Mouse (Mus musculus) spleen, postnatal 10 days (tissue): ENCODE data around the gene Rhot1.
"Not testable (repeated sequence)": the region's sequence is repeated elsewhere in the genome, so short reads cannot be mapped to it uniquely, and the experiment has no call there.

Source experiments
- DNase-seq, 2 experiments: peaks; one replicate each; pipeline ENCODE4 v3.0.0; 2021 to 2022; ENCODE audit warnings: low spot score in 2 of 2

Rhot1 gene

GRCm38 (mm10) chr11:80193827-80194226, 15.0 kb upstream of the Rhot1 start:
- peak in 1 of 2 experiments; percentile 34 for DNase-seq

DNA sequence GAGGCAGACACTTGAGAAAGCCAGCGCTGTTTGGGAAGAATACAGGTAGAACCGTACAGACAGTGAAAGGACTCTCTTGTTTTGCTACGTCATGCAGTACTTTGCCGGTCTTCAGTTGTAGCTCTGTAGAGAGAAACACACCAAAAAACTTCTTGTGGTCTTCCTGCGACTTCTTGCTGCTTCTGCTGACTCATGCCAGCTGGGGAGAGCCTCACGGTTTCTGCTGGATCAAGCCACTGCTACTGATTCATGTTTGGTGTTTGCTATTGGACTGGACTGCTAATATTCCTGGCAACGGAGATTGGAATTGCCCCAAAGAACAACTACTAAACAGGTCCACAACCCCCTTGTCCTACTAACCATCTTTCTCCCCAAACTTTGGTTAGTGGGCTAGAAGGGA, 12.5 kb upstream of the Rhot1 start:
- no peak for DNase-seq

- DNase-seq: no peak
Measured at GRCm38 (mm10) chr11:80199316-80199715, 9.5 kb upstream of the Rhot1 start.

GRCm38 (mm10) chr11:80199773-80200172, 9.0 kb upstream of the Rhot1 start:
- no peak for DNase-seq

- peak in 1 of 2 experiments; percentile 62 for DNase-seq
Measured at GRCm38 (mm10) chr11:80200326-80200725, 8.5 kb upstream of the Rhot1 start.

GRCm38 (mm10) chr11:80202296-80202695, 6.5 kb upstream of the Rhot1 start:
- no peak for DNase-seq

DNA sequence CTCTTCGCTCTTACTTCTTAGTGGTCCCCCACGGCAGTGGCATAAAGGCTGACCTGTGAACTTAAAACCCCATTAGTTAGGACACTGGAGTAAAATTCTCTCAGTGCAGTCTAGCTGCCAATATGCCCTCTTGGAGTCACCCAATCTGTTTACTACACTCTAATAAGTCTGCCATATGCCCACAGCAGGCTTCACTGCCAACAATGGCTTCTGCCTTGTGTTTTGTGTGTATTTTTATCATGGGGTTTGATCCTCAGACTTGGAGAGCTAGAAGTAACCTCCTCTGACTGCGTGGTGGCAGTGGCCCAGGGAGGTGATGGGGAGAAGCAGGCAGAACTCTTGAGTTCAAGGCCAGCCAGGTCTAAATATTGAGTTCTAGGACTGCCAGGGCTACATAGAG, 4.8 kb upstream of the Rhot1 start:
- DNase-seq: no peak

- DNase-seq: no peak
Measured at GRCm38 (mm10) chr11:80204941-80205340, 3.9 kb upstream of the Rhot1 start.

- no peak for DNase-seq
Measured at GRCm38 (mm10) chr11:80208465-80208859, 357 bp upstream of the Rhot1 start.

GRCm38 (mm10) chr11:80210321-80210720, 1.5 kb downstream of the Rhot1 start:
- no peak for DNase-seq

DNA sequence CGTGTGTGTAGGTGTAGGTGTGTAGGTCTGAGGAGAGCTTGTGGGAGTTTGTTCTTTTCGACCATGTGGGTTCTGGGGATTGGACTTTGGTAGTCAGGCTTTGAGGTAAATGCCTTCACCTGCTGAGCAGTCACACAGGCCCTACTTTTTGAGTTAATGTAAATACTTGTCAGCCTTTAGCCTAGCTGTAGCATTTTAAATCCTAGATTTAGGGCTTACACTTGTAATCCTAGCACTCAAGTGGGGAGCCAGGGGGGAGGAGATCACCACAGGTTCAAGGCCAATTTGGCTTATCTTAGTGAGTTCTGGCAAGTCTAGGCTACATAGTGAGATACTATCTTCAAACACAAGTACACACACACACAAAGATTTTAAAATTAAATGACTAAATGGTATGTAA, 3.5 kb downstream of the Rhot1 start:
- no peak for DNase-seq

- DNase-seq: no peak
Measured at GRCm38 (mm10) chr11:80215291-80215690, 6.5 kb downstream of the Rhot1 start.

GRCm38 (mm10) chr11:80218657-80219293, 10.0 kb downstream of the Rhot1 start:
- no peak for DNase-seq

DNA sequence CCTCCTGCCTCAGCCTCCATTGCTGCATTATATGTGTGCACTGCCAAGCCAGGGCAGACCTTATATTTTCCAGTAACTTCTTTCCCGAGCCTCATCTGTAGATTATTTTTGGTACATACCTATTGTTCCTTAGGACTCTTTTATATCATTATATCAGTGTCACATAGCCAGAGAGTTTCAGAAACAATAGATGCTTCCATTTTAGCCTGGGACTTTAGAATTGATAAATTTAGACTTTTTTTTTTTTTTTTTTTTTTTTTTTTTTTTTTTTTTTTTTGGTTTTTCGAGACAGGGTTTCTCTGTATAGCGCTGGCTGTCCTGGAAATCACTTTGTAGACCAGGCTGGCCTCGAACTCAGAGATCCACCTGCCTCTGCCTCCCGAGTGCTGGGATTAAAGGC, 21.2 kb downstream of the Rhot1 start:
- not testable (repeated sequence) for DNase-seq

DNA sequence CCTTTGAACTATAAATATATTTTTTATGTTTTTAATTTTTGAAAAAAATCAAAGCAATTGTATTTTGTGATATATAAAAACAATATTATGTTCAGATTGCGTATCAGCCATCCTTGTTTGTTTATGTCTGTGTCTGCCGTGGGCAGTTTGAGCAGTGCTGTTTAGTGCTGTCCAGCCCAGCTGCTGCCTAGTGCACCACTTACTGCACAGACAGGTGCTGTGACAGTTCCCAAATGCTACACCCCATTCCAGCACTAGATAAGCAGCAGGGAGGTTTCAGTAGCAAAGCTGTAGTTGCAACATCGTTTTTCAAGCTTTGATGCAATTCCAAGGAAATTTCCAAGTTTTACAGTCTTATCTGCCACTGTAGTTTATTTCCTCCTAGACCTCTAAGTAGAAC, 28.5 kb downstream of the Rhot1 start:
- no peak for DNase-seq

DNA sequence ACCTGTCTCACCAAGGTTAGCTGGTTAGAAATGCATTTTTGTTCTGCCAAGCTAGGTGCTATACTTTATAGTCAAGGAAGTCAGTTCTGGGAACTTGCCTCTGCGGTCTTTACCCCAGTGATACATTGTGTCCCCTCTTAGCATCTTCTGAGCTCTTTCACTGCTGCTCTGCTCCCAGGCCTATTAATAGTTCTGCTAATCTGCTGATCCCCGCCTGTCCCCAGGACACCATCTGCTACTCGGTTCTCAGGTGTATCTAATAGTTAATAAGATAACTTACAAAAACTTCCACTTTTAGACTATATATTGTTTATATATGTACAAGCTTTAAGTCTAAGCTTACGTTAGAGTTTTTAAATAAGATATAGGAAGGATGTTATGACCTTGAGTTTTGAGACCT, 29.5 kb downstream of the Rhot1 start:
- DNase-seq: no peak

DNA sequence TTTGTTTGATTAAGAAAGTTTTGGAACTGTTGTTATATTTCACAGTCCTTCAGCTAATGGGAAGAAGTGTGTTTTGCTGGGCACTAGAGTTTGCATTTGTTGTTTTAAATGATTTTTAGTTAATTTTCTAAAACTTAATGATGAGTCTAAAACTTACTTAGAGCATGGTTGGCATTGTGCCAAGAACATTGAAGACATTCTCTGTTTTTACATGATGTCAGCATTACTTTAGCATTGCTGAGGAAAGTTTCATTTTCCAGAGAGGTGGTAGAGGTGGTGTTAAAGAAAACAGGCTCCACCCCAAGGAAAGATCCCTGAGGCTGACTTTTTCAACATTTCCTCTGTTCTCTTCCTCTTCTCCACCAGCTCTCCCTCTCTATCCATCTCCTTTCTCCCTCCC, 38.2 kb downstream of the Rhot1 start:
- DNase-seq: no peak

- DNase-seq: no peak
Measured at GRCm38 (mm10) chr11:80248531-80248930, 39.7 kb downstream of the Rhot1 start.

DNA sequence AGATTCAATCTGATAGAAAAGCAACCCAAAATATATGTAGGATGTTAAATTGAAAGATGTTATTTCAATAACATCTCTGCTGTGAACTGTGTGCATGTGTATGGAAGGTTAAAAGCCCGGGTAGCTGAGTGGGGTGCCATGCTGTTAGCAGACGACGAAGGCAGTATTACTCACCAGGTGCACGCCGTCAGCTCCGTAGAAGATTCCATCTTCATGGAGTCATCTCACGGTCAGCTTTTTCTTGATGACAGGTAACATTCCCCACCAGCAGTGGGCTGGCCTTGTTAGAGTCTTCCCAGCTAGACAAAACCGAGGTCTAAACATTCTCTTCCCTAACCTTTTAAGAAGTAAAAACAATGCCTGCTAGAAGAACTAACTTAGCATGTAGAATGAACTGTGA, 55.3 kb downstream of the Rhot1 start:
- no peak for DNase-seq

DNA sequence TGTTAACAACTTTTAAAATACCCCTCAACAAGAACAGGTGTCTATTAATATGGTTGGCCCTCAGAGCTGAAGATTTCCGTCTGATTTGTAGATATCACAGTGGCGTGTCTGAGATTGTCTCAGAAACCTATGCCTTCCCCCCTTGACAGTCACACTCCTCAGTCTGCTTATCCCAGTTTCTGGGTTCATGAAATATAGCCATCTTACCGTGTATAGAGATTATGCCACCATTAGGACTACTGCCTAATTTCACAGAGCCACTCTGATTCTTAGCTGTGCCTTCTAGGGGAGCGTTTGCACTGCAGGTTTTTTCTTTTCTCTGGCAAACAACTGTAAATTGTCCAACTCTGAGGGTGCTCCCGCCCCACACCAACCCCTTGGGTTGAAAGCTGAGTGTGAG, 62.3 kb downstream of the Rhot1 start:
- DNase-seq: no peak

DNA sequence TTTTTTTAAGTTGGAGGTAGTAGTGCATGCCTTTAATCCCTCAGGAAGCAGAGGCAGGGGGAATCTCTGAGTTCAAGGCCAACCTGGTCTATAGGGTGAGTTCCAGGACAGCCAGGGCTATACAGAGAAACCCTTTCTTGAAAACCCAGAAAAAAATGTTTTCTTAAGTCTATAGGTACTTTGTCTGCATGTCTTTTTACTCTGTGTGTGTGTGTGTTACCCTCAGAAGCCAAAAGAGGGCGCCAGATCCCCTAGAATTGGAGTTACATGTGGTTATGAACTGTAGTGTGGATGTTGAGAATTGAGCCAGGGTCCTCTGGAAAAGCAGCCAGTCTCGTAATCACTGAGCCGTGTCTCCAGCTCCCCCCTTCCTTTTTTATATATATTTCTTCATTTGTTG, 66.2 kb downstream of the Rhot1 start:
- DNase-seq: no peak

DNA sequence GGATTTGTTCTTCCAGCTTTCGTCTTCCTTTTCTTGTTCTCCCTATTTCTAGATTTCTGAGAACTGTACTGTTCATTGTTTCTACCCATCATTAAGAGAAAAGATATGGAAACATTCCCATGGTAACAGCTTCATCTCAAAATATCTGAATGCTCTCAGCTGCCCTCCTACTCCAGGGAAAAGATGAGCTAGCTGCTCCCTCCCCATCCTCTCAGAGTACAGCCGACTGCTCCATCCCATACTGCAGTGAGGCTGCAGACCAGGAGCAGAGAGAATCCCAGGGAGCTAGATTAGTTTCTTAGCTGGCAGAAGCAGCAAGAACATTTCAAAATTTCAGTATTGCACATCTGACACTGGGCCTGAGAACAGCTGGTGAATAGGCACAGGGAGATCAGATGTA, 69.2 kb downstream of the Rhot1 start:
- DNase-seq: no peak

GRCm38 (mm10) chr11:80283786-80284185, 75.0 kb downstream of the Rhot1 start:
- DNase-seq: no peak

- DNase-seq: no peak
Measured at GRCm38 (mm10) chr11:80284641-80285040, 75.8 kb downstream of the Rhot1 start.
